Mouse (Mus musculus) hindbrain, embryonic 12.5 days (tissue): Measurements from ENCODE around the gene Trim69. TPM values are rescaled to one million over a fixed set of nuclear protein-coding genes. Genes with fewer than 3 reads are reported as not detected.

Source experiments
- ATAC-seq: fragments of 200-750 bp; cut with Nextera tagmentation; 2 replicates; pipeline ENCODE4 v1.8.0; 2017; ENCODE audit warnings: moderate TSS enrichment; ENCODE audit not compliant: low FRiP score
- H3K27ac ChIP-seq: fragments of 300-500 bp; sonication (generic); 2 replicates; pipeline ENCODE4 v1.5.1; 2016; ENCODE audit warnings: mild to moderate bottlenecking
- H3K27me3 ChIP-seq: fragments of 300-500 bp; sonication (generic); 2 replicates; pipeline ENCODE4 v1.6.1; 2016; ENCODE audit warnings: mild to moderate bottlenecking
- H3K36me3 ChIP-seq: fragments of 300-500 bp; sonication (generic); 2 replicates; pipeline ENCODE4 v1.6.1; 2016; ENCODE audit warnings: mild to moderate bottlenecking
- H3K4me1 ChIP-seq: fragments of 300-500 bp; sonication (generic); 2 replicates; pipeline ENCODE4 v1.6.1; 2016
- H3K4me2 ChIP-seq: fragments of 300-500 bp; sonication (generic); replicated peaks from 2 replicates; pipeline ENCODE4 v1.6.1; 2016; ENCODE audit warnings: mild to moderate bottlenecking
- H3K4me3 ChIP-seq: fragments of 300-500 bp; sonication (generic); 2 replicates; pipeline ENCODE4 v1.5.1; 2016; ENCODE audit warnings: mild to moderate bottlenecking
- H3K9ac ChIP-seq: fragments of 300-500 bp; sonication (generic); 2 replicates; pipeline ENCODE4 v1.6.1; 2016; ENCODE audit warnings: mild to moderate bottlenecking, moderate library complexity
- H3K9me3 ChIP-seq: fragments of 300-500 bp; sonication (generic); replicated peaks from 2 replicates; pipeline ENCODE4 v1.6.1; 2016; ENCODE audit warnings: mild to moderate bottlenecking
- WGBS: fragments of 180-500 bp; shearing (Covaris S2); methylation state at CpG from one replicate; pipeline ENCODE4 v1.1.7; 2016; 5-methylcytosine and 5-hydroxymethylcytosine counted together
- polyA plus RNA-seq: library from polyadenylated mRNA; unstranded; fragments of >200 nt; fragmentation: Nextera tagmentation; extraction: Ambion mirVana; gene quantifications from 2 replicates; pipeline ENCODE4 v1.2.1, GENCODE M21; 2016

Gene Trim69
- polyA plus RNA-seq, 1 experiment from 2014 or later, result not detected

GRCm38 (mm10) chr2:122156051-122156700 lies 4.3 kb upstream of the Trim69 start:
- no peak overlapping the region for H3K4me3 ChIP-seq
- 91% methylated on average over 4 of the region's 4 CpGs for WGBS
- H3K36me3 ChIP-seq, result 0 out of 2 replicates have a peak, but pooled peaks cover 3% of the 10 kb centered on the region
- ATAC-seq, result no peak
- no peak overlapping the region for H3K9ac ChIP-seq
- no peaks in the 10 kb centered on the region for H3K4me1 ChIP-seq
- H3K4me2 ChIP-seq, result no peak overlapping the region
- no peak overlapping the region for H3K27ac ChIP-seq
- H3K27me3 ChIP-seq, result no peaks in the 10 kb centered on the region
- H3K9me3 ChIP-seq, result no peaks in the 10 kb centered on the region

DNA sequence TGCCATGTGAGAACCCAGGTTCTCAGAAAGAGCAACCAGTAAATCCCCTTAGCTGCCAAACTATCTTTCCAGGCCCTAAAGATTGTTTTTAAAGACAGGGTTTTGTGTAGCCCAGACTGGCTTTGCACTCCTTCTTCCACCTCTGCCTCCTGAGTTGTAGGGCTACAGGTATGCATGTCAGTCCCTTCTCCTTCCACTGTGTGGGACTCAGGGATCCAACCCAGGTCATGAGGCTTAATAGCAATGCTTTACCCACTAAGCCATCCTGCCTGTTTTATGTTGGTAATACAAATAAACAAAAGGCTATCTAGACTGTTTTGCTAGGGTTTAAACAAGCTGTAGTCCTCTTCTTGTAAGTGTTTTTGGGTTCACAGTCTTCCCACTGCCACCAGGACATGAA lies 2.9 kb upstream of the Trim69 start:
- no peak overlapping the region for H3K9ac ChIP-seq
- ATAC-seq, result no peak
- no peak overlapping the region for H3K4me2 ChIP-seq
- 0 out of 2 replicates have a peak, but pooled peaks cover 3% of the 10 kb centered on the region for H3K36me3 ChIP-seq
- H3K27ac ChIP-seq, result no peak overlapping the region
- H3K27me3 ChIP-seq, result no peaks in the 10 kb centered on the region
- H3K9me3 ChIP-seq, result no peaks in the 10 kb centered on the region
- H3K4me3 ChIP-seq, result no peak overlapping the region
- no peaks in the 10 kb centered on the region for H3K4me1 ChIP-seq

DNA sequence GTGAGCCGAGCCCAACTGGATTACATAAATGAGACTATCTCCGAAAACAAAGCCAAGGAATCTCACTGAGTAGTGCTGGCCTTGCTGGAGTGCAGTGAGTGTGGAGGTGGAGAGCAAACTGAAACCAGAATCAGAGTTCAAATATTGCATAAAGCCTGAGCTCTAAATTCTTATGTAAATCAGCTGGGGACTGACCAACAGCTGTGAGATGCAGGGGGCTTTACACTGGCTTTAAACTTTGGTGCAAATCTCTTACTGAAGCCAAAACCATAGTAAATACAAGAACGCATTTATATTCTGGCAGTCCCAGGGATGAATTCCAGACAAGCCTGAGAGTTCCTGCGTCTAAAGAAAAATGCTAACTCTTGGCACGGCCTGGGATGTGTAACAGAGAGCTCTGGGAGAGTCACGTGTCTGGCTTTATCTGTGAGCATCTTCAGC lies 2.1 kb upstream of the Trim69 start:
- no peak for ATAC-seq
- no peaks in the 10 kb centered on the region for H3K27me3 ChIP-seq
- H3K4me1 ChIP-seq, result no peaks in the 10 kb centered on the region
- 0 out of 2 replicates have a peak, but pooled peaks cover 3% of the 10 kb centered on the region for H3K36me3 ChIP-seq
- no peak overlapping the region for H3K4me3 ChIP-seq
- no peak overlapping the region for H3K4me2 ChIP-seq
- H3K9me3 ChIP-seq, result no peaks in the 10 kb centered on the region
- WGBS, result 70% methylated on average over 6 of the region's 6 CpGs
- H3K27ac ChIP-seq, result no peak overlapping the region
- H3K9ac ChIP-seq, result no peak overlapping the region

- no peak overlapping the region for H3K4me3 ChIP-seq
- no peak for ATAC-seq
- H3K4me2 ChIP-seq, result no peak overlapping the region
- H3K9ac ChIP-seq, result no peak overlapping the region
- H3K4me1 ChIP-seq, result no peaks in the 10 kb centered on the region
- no peaks in the 10 kb centered on the region for H3K9me3 ChIP-seq
- no peak overlapping the region for H3K27ac ChIP-seq
- H3K36me3 ChIP-seq, result no peaks in the 10 kb centered on the region
- H3K27me3 ChIP-seq, result no peaks in the 10 kb centered on the region
- WGBS, result 89% methylated on average over 6 of the region's 6 CpGs
Observed at GRCm38 (mm10) chr2:122159667-122160066, 833 bp upstream of the Trim69 start.

GRCm38 (mm10) chr2:122161542-122161941 lies 1.0 kb downstream of the Trim69 start:
- H3K4me2 ChIP-seq, result no peak overlapping the region
- no peak overlapping the region for H3K9ac ChIP-seq
- H3K4me1 ChIP-seq, result no peaks in the 10 kb centered on the region
- H3K36me3 ChIP-seq, result no peaks in the 10 kb centered on the region
- no peak overlapping the region for H3K27ac ChIP-seq
- H3K9me3 ChIP-seq, result no peaks in the 10 kb centered on the region
- no peak overlapping the region for H3K4me3 ChIP-seq
- WGBS, result 33% methylated on average over 4 of the region's 4 CpGs
- H3K27me3 ChIP-seq, result no peaks in the 10 kb centered on the region
- ATAC-seq, result no peak

- Histone ChIP-seq H3K9me3 (no peaks in the 10 kb centered on the region), H3K4me3 (no peak overlapping the region), H3K27ac (no peak overlapping the region), H3K9ac (no peak overlapping the region), H3K36me3 (no peaks in the 10 kb centered on the region), H3K4me1 (no peaks in the 10 kb centered on the region), H3K4me2 (no peak overlapping the region), H3K27me3 (no peaks in the 10 kb centered on the region)
- 81% methylated on average over 2 of the region's 2 CpGs for WGBS
- no peak for ATAC-seq
Observed at GRCm38 (mm10) chr2:122162529-122162928, 2.0 kb downstream of the Trim69 start.

- H3K9ac ChIP-seq, result no peak overlapping the region
- no peak overlapping the region for H3K27ac ChIP-seq
- no peaks in the 10 kb centered on the region for H3K36me3 ChIP-seq
- H3K27me3 ChIP-seq, result no peaks in the 10 kb centered on the region
- no peak for ATAC-seq
- 82% methylated on average over 13 of the region's 13 CpGs for WGBS
- no peak overlapping the region for H3K4me2 ChIP-seq
- H3K9me3 ChIP-seq, result no peaks in the 10 kb centered on the region
- H3K4me1 ChIP-seq, result no peaks in the 10 kb centered on the region
- H3K4me3 ChIP-seq, result no peak overlapping the region
Observed at GRCm38 (mm10) chr2:122163430-122164195, 3.1 kb downstream of the Trim69 start.

DNA sequence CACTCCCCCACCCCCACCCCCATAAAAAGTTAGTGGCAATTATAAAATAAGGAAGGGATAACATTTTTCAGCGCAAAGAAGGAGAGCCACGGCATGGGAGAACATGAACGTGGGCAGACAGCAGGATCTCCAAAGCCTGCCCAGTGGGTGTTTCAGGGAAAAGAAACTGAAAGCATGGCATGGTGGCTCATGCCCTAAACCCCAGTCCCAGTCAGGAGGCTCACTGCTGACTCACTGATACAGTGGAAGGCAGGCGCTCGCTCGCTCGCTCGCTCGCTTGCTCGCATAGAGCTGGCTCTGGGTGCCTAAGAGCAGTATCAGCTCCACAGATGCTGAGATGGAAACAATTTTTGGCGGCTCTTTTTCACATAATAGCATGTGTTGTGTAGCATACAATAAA lies 3.8 kb downstream of the Trim69 start:
- Histone ChIP-seq H3K4me1 (no peaks in the 10 kb centered on the region), H3K27ac (no peak overlapping the region), H3K4me3 (no peak overlapping the region), H3K36me3 (no peaks in the 10 kb centered on the region), H3K9me3 (no peaks in the 10 kb centered on the region), H3K27me3 (no peaks in the 10 kb centered on the region), H3K9ac (no peak overlapping the region), H3K4me2 (no peak overlapping the region)
- no peak for ATAC-seq
- WGBS, result 88% methylated on average over 11 of the region's 11 CpGs

DNA sequence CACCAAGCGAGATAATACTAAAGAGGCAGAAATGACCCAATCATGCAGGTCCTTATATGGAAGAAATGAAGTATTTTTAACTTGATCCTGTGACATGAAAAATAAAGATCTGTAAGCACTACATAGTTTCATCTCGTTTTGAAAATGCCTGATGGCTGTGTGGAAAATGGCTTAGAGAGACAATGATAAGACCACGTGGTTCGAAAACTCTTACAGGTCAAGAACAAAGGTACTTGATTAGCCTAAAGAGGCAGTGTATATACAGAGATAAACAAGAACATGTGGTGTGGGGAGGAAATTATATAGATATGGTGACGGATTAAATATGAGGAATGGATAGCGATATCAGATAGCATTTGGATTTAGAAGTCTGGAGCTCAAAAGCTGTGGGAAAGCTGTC lies 10.8 kb downstream of the Trim69 start:
- no peak for ATAC-seq
- no peak overlapping the region for H3K9ac ChIP-seq
- WGBS, result 88% methylated on average over 6 of the region's 6 CpGs

DNA sequence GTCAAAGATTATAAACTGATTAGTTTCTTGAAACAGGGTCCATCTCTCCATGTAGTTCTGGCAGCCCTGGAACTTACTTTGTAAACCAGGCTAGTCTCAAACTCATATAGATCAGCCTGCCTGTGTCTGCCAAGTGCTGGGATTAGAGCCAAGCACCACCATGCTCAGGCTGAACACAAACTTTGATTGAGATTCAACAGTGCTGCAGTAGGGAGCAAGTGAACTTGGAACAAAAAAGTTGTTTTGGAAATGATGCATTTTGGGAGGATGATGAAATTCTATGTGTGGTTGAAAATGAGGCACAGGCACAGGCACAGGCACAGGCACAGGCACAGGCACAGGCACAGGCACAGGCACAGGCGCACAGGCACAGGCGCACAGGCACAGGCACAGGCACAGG lies 11.7 kb downstream of the Trim69 start:
- Histone ChIP-seq H3K9me3 (no peaks in the 10 kb centered on the region), H3K36me3 (no peaks in the 10 kb centered on the region), H3K27ac (no peak overlapping the region), H3K4me3 (no peak overlapping the region), H3K4me1 (no peaks in the 10 kb centered on the region), H3K4me2 (no peak overlapping the region), H3K27me3 (no peaks in the 10 kb centered on the region), H3K9ac (no peak overlapping the region)
- WGBS, result 100% methylated on average over 2 of the region's 2 CpGs
- ATAC-seq, result no peak

More for the DNA sequence above, 10.8 kb downstream of the Trim69 start:
- Histone ChIP-seq H3K27ac (no peak overlapping the region), H3K4me3 (no peak overlapping the region), H3K27me3 (no peaks in the 10 kb centered on the region), H3K4me2 (no peak overlapping the region), H3K36me3 (no peaks in the 10 kb centered on the region), H3K4me1 (no peaks in the 10 kb centered on the region), H3K9me3 (no peaks in the 10 kb centered on the region)

DNA sequence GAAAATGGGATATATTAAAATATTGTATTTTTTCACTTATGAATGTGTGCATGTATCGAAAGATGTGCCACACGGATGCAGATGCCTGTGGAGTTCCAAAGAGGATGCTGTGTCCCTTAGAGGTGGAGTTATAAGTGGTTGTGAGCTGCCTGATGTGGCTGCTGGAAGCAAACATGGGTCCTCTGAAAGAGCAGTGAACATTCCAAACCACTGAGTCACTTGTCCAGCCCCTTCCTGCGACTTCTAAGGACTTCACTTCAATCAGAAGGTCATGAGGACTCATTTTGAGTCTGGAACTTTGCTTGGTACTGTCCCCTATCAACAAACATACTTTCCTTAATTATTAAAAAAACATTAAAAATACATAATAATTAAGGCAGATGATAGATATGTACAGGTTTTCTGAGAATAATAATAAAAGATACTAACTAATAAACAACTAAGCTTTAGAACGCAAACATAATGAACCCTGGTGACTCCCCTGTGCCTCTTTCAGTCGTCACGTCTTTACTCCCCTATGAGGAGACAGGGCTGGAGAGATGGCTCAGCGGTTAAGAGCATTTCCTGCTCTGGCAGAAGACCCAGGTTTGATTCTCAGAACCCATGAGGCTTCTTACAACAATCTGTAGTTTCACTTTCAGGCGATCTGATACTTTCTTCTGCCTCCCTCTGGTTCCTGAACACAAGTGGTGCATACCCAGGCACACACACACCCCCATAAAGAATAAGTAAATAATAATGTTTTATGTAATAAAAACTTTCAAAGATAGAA lies 19.7 kb downstream of the Trim69 start:
- no peaks in the 10 kb centered on the region for H3K4me1 ChIP-seq
- ATAC-seq, result no peak
- no peaks in the 10 kb centered on the region for H3K27me3 ChIP-seq
- H3K4me2 ChIP-seq, result no peak overlapping the region
- H3K9ac ChIP-seq, result no peak overlapping the region
- no peaks in the 10 kb centered on the region for H3K9me3 ChIP-seq
- no peak overlapping the region for H3K4me3 ChIP-seq
- WGBS, result 75% methylated on average over 8 of the region's 8 CpGs
- no peak overlapping the region for H3K27ac ChIP-seq
- H3K36me3 ChIP-seq, result no peaks in the 10 kb centered on the region

DNA sequence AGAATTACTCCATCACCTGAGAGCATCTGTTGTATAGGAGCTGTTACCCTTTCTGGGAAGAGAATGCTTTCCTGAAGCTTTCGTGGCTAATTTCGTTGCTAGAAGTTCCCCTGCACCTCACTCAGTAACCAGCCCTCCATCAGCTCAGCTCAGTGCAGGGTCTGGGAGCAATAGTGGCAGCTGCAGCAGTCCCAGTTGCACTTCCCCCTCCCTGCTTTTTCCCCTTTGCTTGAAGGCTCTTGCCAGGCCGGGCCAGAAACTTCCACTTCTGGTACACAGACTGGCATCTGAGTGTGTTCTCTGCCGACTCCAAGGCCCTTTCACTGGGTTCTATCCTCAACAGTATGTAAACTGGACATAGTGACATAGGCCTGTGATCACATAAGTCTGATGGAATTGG lies 24.6 kb downstream of the Trim69 start:
- 87% methylated on average over 4 of the region's 4 CpGs for WGBS
- no peaks in the 10 kb centered on the region for H3K4me1 ChIP-seq
- no peaks in the 10 kb centered on the region for H3K27me3 ChIP-seq
- no peak overlapping the region for H3K4me2 ChIP-seq
- no peaks in the 10 kb centered on the region for H3K36me3 ChIP-seq
- no peak for ATAC-seq
- H3K9ac ChIP-seq, result no peak overlapping the region
- no peak overlapping the region for H3K27ac ChIP-seq
- no peak overlapping the region for H3K4me3 ChIP-seq
- H3K9me3 ChIP-seq, result no peaks in the 10 kb centered on the region
